Mouse (Mus musculus): ENCODE measurements around the gene Zfp638.
A peak's percentile ranks its signal among the peaks of the same experiment; 100 is the strongest.
"Not testable (repeated sequence)": the region's sequence is repeated elsewhere in the genome, so short reads cannot be mapped to it uniquely, and the experiment has no call there.

Gene Zfp638

GRCm38 (mm10) chr6:84014961-84015683, 148.2 kb downstream of the Zfp638 start:
- DNase-seq, result not testable (repeated sequence)

- DNase-seq, result no peak
Observed at GRCm38 (mm10) chr6:84016851-84017250, 149.9 kb downstream of the Zfp638 start.

DNA sequence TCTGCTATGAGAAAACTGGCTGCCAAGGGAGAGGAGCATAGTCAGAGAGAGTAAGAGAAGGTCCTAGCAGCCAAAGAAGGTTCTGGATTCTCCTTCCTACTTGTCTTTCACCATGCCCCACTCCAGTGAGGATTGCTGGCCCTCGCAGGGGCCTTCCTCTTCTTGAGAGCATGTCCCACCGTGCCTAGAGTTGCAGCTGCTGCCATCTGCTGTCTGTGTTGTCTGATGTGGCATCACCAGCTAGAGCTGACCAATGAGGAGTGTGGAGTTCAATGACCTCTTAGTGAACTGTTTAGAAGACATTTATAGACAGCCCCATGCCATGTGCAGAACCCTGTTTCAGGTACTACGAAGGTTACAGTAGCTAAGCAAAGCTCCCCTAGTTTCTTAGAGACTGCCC, 150.5 kb downstream of the Zfp638 start:
- no peak for DNase-seq

GRCm38 (mm10) chr6:84018906-84019550, 152.1 kb downstream of the Zfp638 start:
- no peak for DNase-seq

GRCm38 (mm10) chr6:84020002-84020401, 153.1 kb downstream of the Zfp638 start:
- no peak for DNase-seq

- no peak for DNase-seq
Observed at GRCm38 (mm10) chr6:84021990-84022389, 155.1 kb downstream of the Zfp638 start.

DNA sequence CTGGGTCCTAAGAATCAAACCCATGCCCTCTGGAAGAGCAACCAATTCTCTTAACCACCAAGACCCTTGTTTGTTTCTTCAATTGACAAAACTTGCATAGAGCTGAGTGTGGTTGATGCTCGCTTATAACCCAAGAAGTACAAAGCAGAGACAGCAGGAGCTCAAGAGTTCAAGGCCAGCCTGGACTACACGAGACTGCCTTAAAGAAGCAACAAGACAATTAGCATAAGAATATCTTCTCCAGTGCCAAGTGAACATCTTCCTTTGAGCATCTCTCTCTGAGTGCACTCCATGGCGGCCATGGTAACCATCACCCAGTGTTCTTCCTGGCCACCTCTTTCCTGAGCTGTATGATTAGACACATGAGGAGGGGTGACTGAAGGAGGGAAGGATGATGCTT, 158.7 kb downstream of the Zfp638 start:
- no peak for DNase-seq

DNA sequence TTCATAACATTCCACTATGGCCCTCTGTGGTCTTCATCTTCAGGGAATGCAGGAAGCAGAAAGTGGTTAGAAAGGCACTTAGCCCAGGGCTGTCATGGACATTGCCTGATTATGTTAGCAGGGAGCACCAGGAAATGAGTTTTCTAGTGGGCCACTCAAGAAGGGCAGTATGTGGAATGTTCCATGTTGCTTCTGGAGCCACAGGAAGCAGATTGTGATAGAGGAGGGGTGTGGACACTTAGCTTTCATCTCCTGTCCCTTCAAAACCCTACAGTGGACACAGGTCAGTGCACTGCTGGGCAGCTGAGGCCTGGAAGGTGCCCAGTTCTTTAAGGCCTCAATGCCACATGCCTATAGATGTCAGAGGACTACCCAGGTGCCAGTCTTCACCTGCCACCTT, 161.9 kb downstream of the Zfp638 start:
- no peak for DNase-seq

DNA sequence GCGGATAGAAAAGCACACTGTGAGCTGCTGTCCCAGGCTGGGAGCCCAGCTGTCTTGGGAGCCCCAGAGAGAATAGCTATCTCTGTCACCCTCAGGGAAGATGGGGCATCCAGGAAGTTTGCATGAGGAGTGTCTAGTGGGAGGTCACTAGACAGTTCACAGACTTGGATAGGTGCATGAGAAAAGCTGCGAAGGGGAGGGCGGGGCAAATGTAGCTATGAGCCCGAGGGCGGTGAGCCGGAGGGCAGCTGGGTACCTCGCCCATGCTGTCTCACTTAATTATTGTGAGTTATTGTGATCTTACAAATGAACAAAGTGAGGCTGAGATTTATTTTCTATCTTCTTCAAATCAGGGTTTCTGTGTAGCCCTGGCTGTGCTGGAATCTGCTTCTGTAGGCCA, 162.9 kb downstream of the Zfp638 start:
- DNase-seq, result no peak

DNA sequence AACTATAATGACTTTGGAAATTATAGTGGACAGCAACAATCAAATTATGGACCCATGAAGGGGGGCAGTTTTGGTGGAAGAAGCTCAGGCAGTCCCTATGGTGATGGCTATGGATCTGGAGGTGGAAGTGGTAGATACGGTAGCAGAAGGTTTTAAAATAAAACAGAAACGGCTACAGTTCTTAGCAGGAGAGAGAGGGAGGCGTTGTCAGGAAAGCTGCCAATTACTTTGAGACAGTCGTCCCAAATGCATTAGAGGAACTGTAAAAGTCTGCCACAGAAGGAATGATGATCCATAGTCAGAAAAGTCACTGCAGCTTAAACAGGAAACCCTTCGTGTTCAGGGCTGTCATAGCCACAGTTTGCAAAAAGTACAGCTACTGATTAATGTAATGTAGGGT, 165.6 kb downstream of the Zfp638 start:
- peak; percentile 11 for DNase-seq

All from layer of hippocampus, adult 9-11 months (tissue).